8 mouse cellular contexts compared by ENCODE assay signal in genomic region chr2:20722165-20722991, GRCm38 (mm10).
A peak's percentile ranks its signal among the peaks of the same experiment; 100 is the strongest.
DNase-seq lines count a peak whose midpoint lies in the region; ATAC-seq lines count a peak whose summit lies in the region.

No protein-coding gene starts in this region.

- no peak for DNase-seq in limb, embryonic 11.5 days (ENCODE audit: low spot score)
- DNase-seq in limb, embryonic 10.5 days (ENCODE audit: low spot score) = no peak
- no peak for DNase-seq in forebrain, embryonic 11.5 days (ENCODE audit: low spot score)
- DNase-seq in left cerebral cortex, postnatal 10 days (ENCODE audit: extremely low spot score in 1 of 2, low spot score in 2 of 2) = no peak
- DNase-seq in Muller cell, postnatal 12 days (ENCODE audit: inconsistent ontology term) = no peak

- 21% methylated on average over 15 of the region's 15 CpGs for WGBS in limb, embryonic 11.5 days
- WGBS in limb, embryonic 10.5 days = 27% methylated on average over 15 of the region's 15 CpGs
- 30% methylated on average over 15 of the region's 15 CpGs for WGBS in forebrain, embryonic 11.5 days
- WGBS in hindbrain, embryonic 13.5 days = 27% methylated on average over 15 of the region's 15 CpGs
- WGBS in midbrain, embryonic 12.5 days = 20% methylated on average over 15 of the region's 15 CpGs

- H3K4me1 ChIP-seq in limb, embryonic 11.5 days (ENCODE audit: control insufficient read depth, insufficient read depth, low read length) = peaks cover 7% of the 10 kb centered on the region; the same call in 1 of the 2 replicates
- H3K4me1 ChIP-seq in limb, embryonic 10.5 days = peaks cover 33% of the 10 kb centered on the region
- H3K4me1 ChIP-seq in forebrain, embryonic 11.5 days (replicated peaks; ENCODE audit: control insufficient read depth, insufficient read depth, low read length) = 0 out of 2 replicates have a peak, but pooled peaks cover 4% of the 10 kb centered on the region
- H3K4me1 ChIP-seq in hindbrain, embryonic 13.5 days (replicated peaks) = peaks cover 8% of the 10 kb centered on the region; the same call in 1 of the 2 replicates
- H3K4me1 ChIP-seq in midbrain, embryonic 12.5 days = peaks cover 8% of the 10 kb centered on the region; the same call in 1 of the 2 replicates

- intact Hi-C loops in left cerebral cortex, postnatal 10 days (cut with DNase I) = no loop called here

- no peaks in the 10 kb centered on the region for H3K9me3 ChIP-seq in limb, embryonic 11.5 days (ENCODE audit: control insufficient read depth, low read length)
- H3K9me3 ChIP-seq in limb, embryonic 10.5 days (replicated peaks) = no peaks in the 10 kb centered on the region
- H3K9me3 ChIP-seq in forebrain, embryonic 11.5 days (ENCODE audit: control insufficient read depth, low read length) = no peaks in the 10 kb centered on the region
- H3K9me3 ChIP-seq in hindbrain, embryonic 13.5 days = no peaks in the 10 kb centered on the region
- H3K9me3 ChIP-seq in midbrain, embryonic 12.5 days = no peaks in the 10 kb centered on the region

- no peaks in the 10 kb centered on the region for H3K27me3 ChIP-seq in limb, embryonic 11.5 days (ENCODE audit: control insufficient read depth, insufficient read depth, low read length)
- H3K27me3 ChIP-seq in limb, embryonic 10.5 days (ENCODE audit: low read depth, poor library complexity, severe bottlenecking) = no peaks in the 10 kb centered on the region
- no peaks in the 10 kb centered on the region for H3K27me3 ChIP-seq in forebrain, embryonic 11.5 days (ENCODE audit: control insufficient read depth, insufficient read depth, low read length)
- no peaks in the 10 kb centered on the region for H3K27me3 ChIP-seq in hindbrain, embryonic 13.5 days
- no peaks in the 10 kb centered on the region for H3K27me3 ChIP-seq in midbrain, embryonic 12.5 days

- 0 out of 2 replicates have a peak overlapping the region, but pooled peaks have one; percentile 26 for H3K27ac ChIP-seq in limb, embryonic 11.5 days (replicated peaks; ENCODE audit: low read depth, low read length)
- no peak overlapping the region for H3K27ac ChIP-seq in limb, embryonic 10.5 days
- H3K27ac ChIP-seq in forebrain, embryonic 11.5 days (ENCODE audit: low read depth, low read length) = no peak overlapping the region
- H3K27ac ChIP-seq in hindbrain, embryonic 13.5 days = no peak overlapping the region
- H3K27ac ChIP-seq in midbrain, embryonic 12.5 days (replicated peaks) = no peak overlapping the region

- peak overlapping the region; percentile 17; the same call in 1 of the 2 replicates for H3K4me2 ChIP-seq in limb, embryonic 11.5 days (ENCODE audit: low read depth, severe bottlenecking)
- peak overlapping the region; percentile 5; the same call in 1 of the 2 replicates for H3K4me2 ChIP-seq in forebrain, embryonic 11.5 days (ENCODE audit: low read depth, low read length, severe bottlenecking)
- peak overlapping the region; percentile 36 for H3K4me2 ChIP-seq in hindbrain, embryonic 13.5 days
- peak overlapping the region; percentile 32 for H3K4me2 ChIP-seq in midbrain, embryonic 12.5 days (replicated peaks)

- peak overlapping the region; percentile 27; the same call in 1 of the 2 replicates for H3K9ac ChIP-seq in limb, embryonic 11.5 days (ENCODE audit: low read length)
- H3K9ac ChIP-seq in forebrain, embryonic 11.5 days (ENCODE audit: low read length) = peak overlapping the region; percentile 4; the same call in 1 of the 2 replicates
- no peak overlapping the region; the same call in 1 of the 2 replicates for H3K9ac ChIP-seq in hindbrain, embryonic 13.5 days
- H3K9ac ChIP-seq in midbrain, embryonic 12.5 days (replicated peaks) = 0 out of 2 replicates have a peak overlapping the region, but pooled peaks have one; percentile 11

- no peaks in the 10 kb centered on the region for H3K36me3 ChIP-seq in limb, embryonic 11.5 days (ENCODE audit: control insufficient read depth, insufficient read depth, low read length)
- no peaks in the 10 kb centered on the region for H3K36me3 ChIP-seq in limb, embryonic 10.5 days
- H3K36me3 ChIP-seq in forebrain, embryonic 11.5 days (ENCODE audit: control insufficient read depth, insufficient read depth, low read length) = no peaks in the 10 kb centered on the region
- H3K36me3 ChIP-seq in hindbrain, embryonic 13.5 days = no peaks in the 10 kb centered on the region
- no peaks in the 10 kb centered on the region for H3K36me3 ChIP-seq in midbrain, embryonic 12.5 days

- H3K4me3 ChIP-seq in limb, embryonic 11.5 days (ENCODE audit: low read depth, low read length) = no peak overlapping the region
- H3K4me3 ChIP-seq in limb, embryonic 10.5 days = no peak overlapping the region
- no peak overlapping the region for H3K4me3 ChIP-seq in forebrain, embryonic 11.5 days (ENCODE audit: low read depth, low read length)
- peak overlapping the region; percentile 3; the same call in 1 of the 2 replicates for H3K4me3 ChIP-seq in hindbrain, embryonic 13.5 days
- no peak overlapping the region for H3K4me3 ChIP-seq in midbrain, embryonic 12.5 days

- no peak; the same call in 1 of the 2 replicates for ATAC-seq in limb, embryonic 11.5 days (ENCODE audit: insufficient number of reproducible peaks, low FRiP score, low TSS enrichment, low read depth)
- ATAC-seq in forebrain, embryonic 11.5 days (replicated peaks; ENCODE audit: low FRiP score) = no peak
- ATAC-seq in hindbrain, embryonic 13.5 days (ENCODE audit: low FRiP score) = no peak
- no peak for ATAC-seq in midbrain, embryonic 12.5 days (ENCODE audit: low FRiP score, low read depth)
- ATAC-seq in inflammation-experienced regulatory T-cells, adult 6 months = no peak
